Mouse (Mus musculus) CH12.LX (cell line): ENCODE data around the gene 1700010B08Rik.

Experiments used
- CHD1 ChIP-seq: IDR thresholded peaks from 2 replicates; pipeline ENCODE4 v1.6.1; 2012; ENCODE audit warnings: low read depth, low read length, improper control_type of control experiment, inconsistent platforms
- CTCF ChIP-seq, 2 experiments: IDR thresholded peaks in 1 of 2; conservative IDR thresholded peaks in 1 of 2; 2 replicates each; pipeline ENCODE4 v1.5.1; 2011 to 2012; ENCODE audit warnings: low read depth in 2 of 2, low read length in 2 of 2, improper control_type of control experiment in 1 of 2, inconsistent platforms in 1 of 2, mild to moderate bottlenecking in 1 of 2, moderate library complexity in 1 of 2
- ELF1 ChIP-seq: IDR thresholded peaks from 2 replicates; pipeline ENCODE4 v1.6.1; 2014; ENCODE audit warnings: low read depth, mild to moderate bottlenecking, inconsistent platforms, low read length, improper control_type of control experiment
- ETS1 ChIP-seq: conservative IDR thresholded peaks from 2 replicates; pipeline ENCODE4 v1.6.1; 2012; ENCODE audit warnings: low read depth, mild to moderate bottlenecking, inconsistent platforms, low read length, improper control_type of control experiment, moderate library complexity
- GABPA ChIP-seq: IDR thresholded peaks from 2 replicates; pipeline ENCODE4 v1.6.1; 2012; ENCODE audit warnings: low read depth, low read length, improper control_type of control experiment, inconsistent platforms; ENCODE audit not compliant: insufficient replicate concordance
- JUN ChIP-seq: IDR thresholded peaks from 2 replicates; pipeline ENCODE4 v1.6.1; 2011; ENCODE audit warnings: low read depth, mild to moderate bottlenecking, low read length, improper control_type of control experiment, moderate library complexity; ENCODE audit not compliant: insufficient read depth
- MAFK ChIP-seq: IDR thresholded peaks from 2 replicates; pipeline ENCODE4 v1.6.1; 2011; ENCODE audit warnings: low read length, improper control_type of control experiment; ENCODE audit not compliant: insufficient replicate concordance
- NELFE ChIP-seq: IDR thresholded peaks from 2 replicates; pipeline ENCODE4 v1.6.1; 2011; ENCODE audit warnings: low read depth, low read length, improper control_type of control experiment
- POLR2A ChIP-seq: IDR thresholded peaks from 2 replicates; pipeline ENCODE4 v1.6.1; 2011; ENCODE audit warnings: low read depth, mild to moderate bottlenecking, improper control_type of control experiment, low read length
- POLR2AphosphoS2 ChIP-seq: IDR thresholded peaks from 2 replicates; pipeline ENCODE4 v1.6.1; 2011; ENCODE audit warnings: low read depth, low read length, improper control_type of control experiment

DNA sequence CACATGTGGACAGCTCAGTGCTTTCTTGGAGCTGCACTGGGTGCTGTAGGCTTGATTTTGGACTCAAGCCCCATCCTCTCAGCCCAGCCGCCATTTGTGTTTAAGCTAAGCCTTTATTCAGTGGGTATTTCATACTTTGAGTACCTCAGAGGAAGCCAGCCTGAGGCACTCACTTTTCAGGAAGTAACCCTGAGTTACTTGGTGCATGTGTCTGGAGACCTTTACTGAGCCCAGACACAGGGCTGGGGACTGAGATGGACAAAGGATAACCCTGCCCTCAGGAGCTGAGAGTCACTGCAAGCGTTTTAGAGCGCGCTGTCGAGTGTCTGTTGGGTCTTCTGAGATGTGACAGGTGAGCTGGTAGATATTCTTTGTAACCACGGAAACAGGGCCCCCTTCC is 41.4 kb downstream of the 1700010B08Rik start:
- TF ChIP-seq POLR2AphosphoS2 (no peak), ELF1 (no peak), ETS1 (no peak), JUN (no peak), NELFE (no peak), CHD1 (no peak), MAFK (no peak), CTCF (conservative IDR thresholded peaks at IDR 0.05 in 1 of 2, IDR thresholded peaks at IDR 0.05 in 1 of 2; ENCODE audit: low read depth in 2 of 2, low read length in 2 of 2) (no peak), GABPA (no peak), POLR2A (no peak)
